Mouse (Mus musculus) CH12.LX (cell line): Measurements from ENCODE around the gene Pelp1.

Experiments used
- BHLHE40 ChIP-seq: IDR thresholded peaks from 2 replicates; pipeline ENCODE4 v1.6.1; 2011; ENCODE audit warnings: mild to moderate bottlenecking, low read depth, low read length, improper control_type of control experiment
- CTCF ChIP-seq, 2 experiments: IDR thresholded peaks in 1 of 2; conservative IDR thresholded peaks in 1 of 2; 2 replicates each; pipeline ENCODE4 v1.5.1; 2011 to 2012; ENCODE audit warnings: low read depth in 2 of 2, low read length in 2 of 2, improper control_type of control experiment in 1 of 2, inconsistent platforms in 1 of 2, mild to moderate bottlenecking in 1 of 2, moderate library complexity in 1 of 2
- JUND ChIP-seq: conservative IDR thresholded peaks from 2 replicates; pipeline ENCODE4 v1.6.1; 2011; ENCODE audit warnings: low read depth, low read length, improper control_type of control experiment
- MXI1 ChIP-seq: IDR thresholded peaks from 2 replicates; pipeline ENCODE4 v1.6.1; 2011; ENCODE audit warnings: mild to moderate bottlenecking, low read depth, low read length, improper control_type of control experiment
- NRF1 ChIP-seq: IDR thresholded peaks from 2 replicates; pipeline ENCODE4 v1.6.1; 2014; ENCODE audit warnings: low read depth, mild to moderate bottlenecking, inconsistent platforms, low read length, improper control_type of control experiment, moderate library complexity
- POLR2A ChIP-seq: IDR thresholded peaks from 2 replicates; pipeline ENCODE4 v1.6.1; 2011; ENCODE audit warnings: low read depth, mild to moderate bottlenecking, improper control_type of control experiment, low read length
- ZC3H11A ChIP-seq: IDR thresholded peaks from 2 replicates; pipeline ENCODE4 v1.6.1; 2012; ENCODE audit warnings: low read depth, mild to moderate bottlenecking, inconsistent platforms, low read length, improper control_type of control experiment

- TF ChIP-seq CTCF (conservative IDR thresholded peaks at IDR 0.05 in 1 of 2, IDR thresholded peaks at IDR 0.05 in 1 of 2; ENCODE audit: low read depth in 2 of 2, low read length in 2 of 2) (no peak), ZC3H11A (no peak), JUND (no peak), POLR2A (no peak), NRF1 (no peak), MXI1 (no peak), BHLHE40 (no peak)
Observed at GRCm38 (mm10) chr11:70437426-70437825, 27.6 kb upstream of the Pelp1 start.
